Mouse (Mus musculus): ENCODE measurements around the gene Mfsd14a. TPM values are rescaled to one million over a fixed set of nuclear protein-coding genes. Genes with fewer than 3 reads are reported as not detected.

The Mfsd14a gene
- total RNA-seq, 4 experiments from 2014 or later, result 55.4 to 62.1 (median 59.8) TPM

DNA sequence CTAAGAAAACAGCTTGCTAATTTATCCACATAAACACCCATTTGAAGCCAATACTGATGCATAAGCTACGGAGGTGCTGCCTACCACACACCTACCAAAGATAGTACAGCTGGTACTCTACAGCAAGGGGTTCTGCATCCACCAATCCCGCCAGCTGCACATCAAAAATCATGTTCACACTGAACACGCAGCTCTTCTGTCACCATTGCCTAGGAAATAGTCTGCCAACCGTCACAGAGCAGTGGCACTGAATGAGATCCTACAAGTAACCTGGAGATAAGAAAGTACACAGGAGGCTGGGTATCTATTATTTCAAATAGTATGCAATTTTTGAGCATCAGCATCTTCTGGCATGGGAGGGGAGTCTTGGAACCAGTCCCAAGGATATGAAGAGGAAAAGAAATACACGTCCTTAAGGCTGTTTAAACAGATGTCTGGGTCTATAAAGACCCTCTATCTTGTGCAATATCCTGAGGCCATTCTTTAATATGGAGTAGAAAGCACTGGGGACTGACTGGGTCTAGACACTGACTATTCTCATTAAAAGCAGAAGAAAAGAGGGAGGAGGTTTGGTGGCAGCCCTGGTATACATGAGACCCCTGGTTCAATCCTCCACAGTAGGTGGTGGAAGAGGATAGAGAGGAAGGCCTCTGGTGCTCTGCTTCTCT, 9.1 kb downstream of the Mfsd14a start:
- DNase-seq (ENCODE audit: low spot score in 2 of 2), result no peak

DNA sequence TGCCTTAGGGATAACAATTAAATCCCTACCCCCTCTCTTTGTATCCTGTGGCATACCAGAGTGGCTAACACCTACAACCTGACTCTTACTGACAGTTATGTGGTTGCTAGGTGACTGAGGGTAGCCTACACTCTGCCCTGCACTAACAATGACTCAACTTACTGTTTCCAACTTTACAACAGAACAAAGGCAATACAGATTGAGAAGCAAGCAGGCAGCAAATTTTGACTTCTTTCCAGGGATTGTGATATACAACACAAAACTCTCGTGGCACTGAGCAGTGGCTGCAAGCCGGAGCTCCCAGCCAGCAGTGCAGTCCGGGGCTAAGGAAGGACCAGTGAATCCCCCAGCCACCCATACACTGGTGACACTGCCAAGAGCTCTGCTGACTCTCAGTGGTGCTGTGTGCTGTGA, 10.4 kb downstream of the Mfsd14a start:
- no peak for DNase-seq (ENCODE audit: low spot score in 2 of 2)

DNA sequence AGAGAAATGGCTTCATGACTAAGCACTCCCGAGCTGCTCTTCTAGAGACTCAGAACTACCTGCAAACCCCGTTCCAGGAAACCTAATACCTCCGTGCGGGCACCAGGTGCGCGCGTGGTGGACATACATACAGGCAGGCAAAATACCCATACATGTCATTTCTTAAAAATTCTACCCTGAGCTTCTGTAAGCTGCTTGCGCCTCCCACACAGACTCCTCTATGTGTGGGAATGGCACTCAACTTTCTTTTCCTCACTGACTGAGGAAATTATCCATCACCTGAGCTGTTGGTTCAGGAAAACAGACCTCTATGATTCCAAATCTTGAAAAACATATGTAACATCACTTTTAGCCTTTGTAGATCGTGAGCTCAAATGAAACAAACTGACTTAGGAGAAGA, 11.8 kb downstream of the Mfsd14a start:
- no peak for DNase-seq (ENCODE audit: low spot score in 2 of 2)

DNA sequence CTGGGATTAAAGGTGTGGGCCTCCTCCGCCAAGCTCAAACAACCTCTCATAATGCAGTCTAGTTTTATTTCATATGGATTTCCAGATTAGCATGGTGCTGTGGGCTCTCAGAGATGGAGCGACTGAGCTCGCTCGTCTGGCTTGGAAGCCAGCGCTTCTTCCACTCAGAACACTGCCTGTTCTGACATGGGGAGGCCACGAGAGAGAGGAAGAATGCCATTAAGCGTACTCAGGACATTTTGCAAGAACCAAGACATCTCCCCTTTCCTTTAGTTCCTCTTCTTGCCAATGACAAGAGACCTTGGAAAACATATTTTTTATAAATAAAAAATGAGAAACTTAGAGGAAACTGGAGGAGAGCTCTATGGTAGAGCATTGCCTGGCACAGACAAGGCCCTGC, 13.7 kb downstream of the Mfsd14a start:
- no peak for DNase-seq (ENCODE audit: low spot score in 2 of 2)

DNA sequence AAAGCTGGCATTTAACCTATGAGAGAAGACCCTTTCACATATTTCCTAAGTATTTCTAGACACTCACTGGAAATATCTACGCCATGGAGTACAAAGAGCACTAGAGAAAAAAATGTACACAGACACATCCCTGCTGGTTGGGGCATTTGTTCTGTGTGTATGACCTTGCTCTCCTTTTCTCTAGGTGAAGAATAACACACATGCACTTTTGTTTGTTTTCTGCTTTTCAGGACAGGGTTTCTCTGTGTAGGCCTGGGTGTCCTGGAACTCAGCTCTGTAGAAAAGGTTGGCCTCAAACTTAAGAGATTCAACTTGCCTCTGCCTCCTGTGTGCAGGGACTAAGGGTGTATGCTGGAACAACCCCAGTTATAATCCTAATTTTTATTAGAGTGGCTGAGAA, 16.1 kb downstream of the Mfsd14a start:
- DNase-seq (ENCODE audit: low spot score in 2 of 2), result no peak

DNA sequence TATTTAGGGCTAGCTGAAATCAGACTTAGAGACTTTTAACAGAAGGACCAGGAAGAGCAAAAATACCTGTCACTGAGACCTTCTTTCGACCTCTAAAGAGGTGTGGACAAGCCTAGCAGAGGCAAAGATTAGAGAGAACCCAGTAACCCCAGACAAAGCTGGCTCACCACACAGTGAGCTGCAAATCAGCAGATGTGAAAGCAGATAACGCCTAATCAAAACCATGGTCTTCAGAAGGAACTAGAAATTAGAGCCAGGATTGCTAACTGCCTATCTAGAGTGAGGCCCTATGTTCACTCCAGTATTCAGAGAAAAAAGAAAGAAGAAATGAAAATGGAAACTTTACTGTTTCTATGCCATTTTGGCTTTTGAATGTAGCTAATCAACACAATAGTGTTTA, 20.1 kb downstream of the Mfsd14a start:
- no peak for DNase-seq (ENCODE audit: low spot score in 2 of 2)

DNA sequence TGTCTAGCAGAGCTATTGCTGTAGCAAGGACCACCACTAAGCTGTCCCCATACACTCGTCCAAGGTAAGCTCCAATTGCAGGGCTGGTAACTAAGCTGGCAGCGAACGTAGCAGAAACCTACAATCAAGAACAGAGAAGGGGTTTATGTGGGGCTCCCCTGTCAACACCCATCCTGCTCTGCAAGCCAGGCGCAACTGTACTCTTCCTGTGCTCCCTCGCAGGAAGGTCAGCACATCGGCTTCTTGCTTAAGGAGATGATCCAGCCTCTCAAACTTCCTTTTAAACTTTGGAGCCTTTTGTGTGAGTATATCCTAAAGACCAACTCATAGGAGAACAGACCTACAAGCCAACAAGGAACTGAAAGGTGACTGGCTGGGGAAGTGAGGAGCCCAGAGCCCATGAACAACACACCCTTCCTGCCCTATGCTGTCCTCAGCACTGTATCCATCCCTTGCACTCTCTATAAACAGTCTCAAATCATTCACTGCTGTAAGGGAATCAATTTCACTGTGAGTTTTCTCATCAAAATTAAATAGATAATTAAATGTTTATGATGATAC, 20.6 kb downstream of the Mfsd14a start:
- DNase-seq (ENCODE audit: low spot score in 2 of 2), result no peak

DNA sequence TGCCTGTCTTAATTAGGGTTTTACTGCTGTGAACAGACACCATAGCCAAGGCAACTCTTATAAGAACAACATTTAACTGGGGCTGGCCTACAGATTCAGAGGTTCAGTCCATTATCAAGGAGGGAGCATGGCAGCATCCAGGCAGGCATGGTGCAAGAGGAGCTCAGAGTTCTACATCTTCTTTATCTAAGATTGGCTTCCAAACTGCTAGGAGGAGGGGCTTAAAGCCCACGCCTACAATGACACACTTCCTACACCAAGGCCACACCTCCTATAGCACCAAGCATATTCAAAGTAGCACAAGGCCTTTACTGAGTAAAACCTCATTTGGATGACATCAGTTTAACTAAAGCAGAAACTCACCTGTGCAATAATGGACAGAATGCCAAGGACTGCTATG, 22.5 kb downstream of the Mfsd14a start:
- DNase-seq (ENCODE audit: low spot score in 2 of 2), result no peak

DNA sequence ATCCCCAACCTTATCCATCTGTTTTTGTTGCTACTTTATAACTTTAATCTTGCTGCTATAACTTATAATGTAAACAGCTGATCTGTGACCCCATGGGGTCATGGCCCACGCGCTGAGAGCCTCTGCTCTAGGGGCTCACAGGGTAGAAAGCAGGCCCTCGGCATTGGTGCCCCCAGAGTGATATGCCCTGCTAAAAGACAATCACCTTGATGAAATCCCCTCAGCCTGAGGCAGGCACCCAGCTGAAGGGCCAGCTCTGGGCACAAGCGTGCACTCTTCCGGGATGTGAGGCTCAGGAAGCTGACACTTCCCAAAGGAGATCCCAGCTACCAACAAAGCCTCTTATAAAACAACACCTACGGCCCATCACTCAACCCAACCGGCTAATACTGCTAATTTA, 23.9 kb downstream of the Mfsd14a start:
- DNase-seq (ENCODE audit: low spot score in 2 of 2), result no peak

DNA sequence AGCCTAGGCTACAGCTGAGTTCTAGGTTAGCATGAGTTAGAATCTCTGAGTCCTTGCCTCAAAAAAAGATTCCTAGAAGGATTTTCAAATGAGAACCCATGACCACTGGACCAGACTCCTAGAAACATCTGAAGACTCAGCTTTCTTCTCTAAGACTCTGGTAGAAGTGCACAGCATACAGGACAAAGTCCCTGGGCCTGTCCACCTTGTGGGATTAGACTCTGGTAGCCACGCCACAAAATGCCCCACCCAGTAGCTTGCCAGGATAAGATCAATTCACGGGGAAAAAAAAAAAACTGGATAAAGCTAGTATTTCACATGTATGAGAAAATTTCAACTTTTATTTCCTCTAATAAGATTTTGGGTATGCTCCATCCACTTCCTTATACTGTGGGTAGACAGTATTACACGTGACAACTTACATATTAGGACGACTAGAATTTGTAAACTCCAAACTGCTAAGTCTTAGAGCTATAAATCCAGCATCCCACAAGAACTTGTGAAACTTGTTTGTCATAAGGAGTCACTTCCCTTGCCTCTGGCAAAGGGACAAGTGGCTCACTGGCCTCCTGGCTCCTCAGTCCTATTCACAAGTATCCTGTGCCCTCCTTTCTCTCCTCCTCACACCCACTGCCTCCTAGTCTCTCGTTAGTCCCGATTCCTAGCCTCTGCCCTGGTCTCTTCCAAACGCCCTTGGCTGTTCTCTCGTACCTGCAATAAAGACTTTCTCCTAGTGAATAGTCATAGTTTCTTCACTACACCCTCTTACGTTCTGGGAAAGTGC, 24.6 kb downstream of the Mfsd14a start:
- DNase-seq (ENCODE audit: low spot score in 2 of 2), result no peak

DNA sequence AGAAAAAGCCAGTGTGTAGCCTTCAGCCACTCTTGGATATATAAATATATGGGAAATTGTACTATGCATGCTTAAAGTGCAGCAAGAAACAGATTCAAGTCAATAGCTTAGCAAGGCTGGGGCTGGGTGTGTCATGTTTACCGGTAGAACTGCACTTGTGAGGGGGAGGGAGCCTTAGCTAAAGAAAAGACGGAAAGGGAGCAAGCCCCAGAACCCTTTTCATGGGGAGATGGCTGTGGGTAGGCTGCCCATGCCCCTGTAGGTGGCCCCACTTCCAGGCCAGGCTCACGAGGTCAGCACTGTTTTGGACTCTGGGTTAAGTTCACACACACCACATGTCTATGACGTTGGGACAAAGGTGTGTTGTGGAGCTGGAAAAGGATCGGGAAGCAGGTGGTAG, 26.7 kb downstream of the Mfsd14a start:
- no peak for DNase-seq (ENCODE audit: low spot score in 2 of 2)

DNA sequence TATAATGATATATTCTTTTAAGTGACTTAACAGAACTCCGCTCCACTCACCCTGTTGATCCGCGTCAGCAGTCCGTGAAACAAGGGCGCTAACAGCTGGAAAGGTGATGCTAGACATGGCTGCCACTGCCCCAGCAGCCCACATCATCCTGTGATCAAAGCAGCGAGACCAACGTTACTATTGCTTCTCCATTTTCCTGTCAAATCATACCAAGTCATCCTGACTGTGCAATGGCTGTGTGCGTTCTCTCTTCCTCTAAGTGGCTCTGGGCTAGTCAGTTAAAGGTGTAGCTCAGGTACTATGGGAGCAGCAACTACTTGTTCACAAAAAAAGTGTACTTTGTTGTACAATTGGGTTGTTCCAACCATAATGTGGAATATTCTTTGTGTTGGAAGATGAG, 27.6 kb downstream of the Mfsd14a start:
- no peak for DNase-seq (ENCODE audit: low spot score in 2 of 2)

DNA sequence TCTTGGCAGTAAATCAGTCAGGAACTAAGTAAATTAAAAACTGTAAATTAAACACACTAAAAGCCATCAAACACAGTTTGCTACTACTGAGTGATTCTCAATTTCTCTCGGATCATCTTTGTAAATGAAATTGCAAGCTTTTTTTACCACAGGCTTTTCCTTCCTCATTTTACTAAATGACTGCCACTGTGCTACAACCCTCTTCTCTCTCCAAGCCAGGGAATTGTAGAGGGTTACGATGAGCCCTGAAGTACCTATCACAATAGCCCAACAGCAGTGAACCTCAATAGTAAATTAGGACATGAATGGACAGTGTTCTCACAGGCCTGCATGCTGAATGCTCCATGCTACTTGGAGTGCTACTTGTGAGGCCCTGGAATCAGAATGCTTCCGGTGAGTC, 28.4 kb downstream of the Mfsd14a start:
- no peak for DNase-seq (ENCODE audit: low spot score in 2 of 2)

DNA sequence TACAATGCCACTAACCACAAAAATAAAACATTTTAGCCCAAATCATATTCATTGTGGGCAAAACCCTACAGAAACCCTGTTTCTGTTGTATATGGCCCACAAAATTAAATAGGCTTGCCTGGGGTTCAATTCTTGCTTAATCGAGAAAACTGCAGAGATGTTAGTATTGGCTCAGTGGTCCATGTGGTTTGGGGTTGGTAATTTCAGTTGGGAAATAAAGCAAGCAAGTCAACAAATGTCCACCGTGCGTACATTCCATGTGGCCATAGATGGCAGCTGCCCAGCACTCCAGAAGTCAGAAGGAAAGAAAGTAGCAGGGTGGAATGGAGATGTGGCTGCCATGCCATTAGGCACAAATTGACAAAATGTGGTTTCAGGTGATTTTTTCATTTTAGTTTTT, 29.5 kb downstream of the Mfsd14a start:
- DNase-seq (ENCODE audit: low spot score in 2 of 2), result no peak

DNA sequence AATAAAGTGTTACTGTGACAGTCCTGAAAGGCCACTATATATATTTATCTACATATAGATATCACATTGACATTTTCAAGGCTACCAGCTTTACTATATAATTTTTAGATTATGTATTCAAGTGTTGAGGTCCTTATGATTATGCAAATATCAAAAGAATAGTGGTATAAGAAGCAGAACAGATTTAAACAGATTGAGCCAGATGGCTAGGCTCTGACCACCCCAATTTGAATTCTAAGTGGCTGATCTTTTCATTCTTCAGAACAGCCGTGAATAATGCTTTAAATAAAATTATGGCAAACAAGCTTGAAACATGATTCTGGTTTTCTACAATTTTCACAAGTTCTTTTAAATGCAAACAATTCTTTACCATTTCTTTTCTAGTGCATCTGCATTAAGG, 31.0 kb downstream of the Mfsd14a start:
- DNase-seq (ENCODE audit: low spot score in 2 of 2), result no peak

DNA sequence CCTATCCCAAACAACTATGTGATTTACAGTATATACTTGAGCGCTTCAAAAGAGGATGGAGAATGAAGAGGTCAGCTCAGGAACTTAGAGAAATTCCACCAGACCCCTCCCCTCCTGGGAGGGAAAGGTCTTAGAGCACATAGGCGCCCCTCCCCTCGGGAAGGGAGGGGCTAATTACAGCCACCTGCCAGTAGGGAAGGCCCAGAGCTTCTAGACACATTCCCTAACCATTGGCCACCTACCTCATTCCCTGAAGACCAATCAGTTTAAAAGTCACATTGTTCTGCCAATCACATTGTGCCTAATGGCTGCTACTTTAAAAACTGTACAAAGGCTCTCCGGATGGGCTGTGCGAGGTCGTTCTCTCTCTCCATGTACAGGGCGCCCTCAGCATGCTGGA, 39.8 kb downstream of the Mfsd14a start:
- no peak for DNase-seq (ENCODE audit: low spot score in 2 of 2)

DNA sequence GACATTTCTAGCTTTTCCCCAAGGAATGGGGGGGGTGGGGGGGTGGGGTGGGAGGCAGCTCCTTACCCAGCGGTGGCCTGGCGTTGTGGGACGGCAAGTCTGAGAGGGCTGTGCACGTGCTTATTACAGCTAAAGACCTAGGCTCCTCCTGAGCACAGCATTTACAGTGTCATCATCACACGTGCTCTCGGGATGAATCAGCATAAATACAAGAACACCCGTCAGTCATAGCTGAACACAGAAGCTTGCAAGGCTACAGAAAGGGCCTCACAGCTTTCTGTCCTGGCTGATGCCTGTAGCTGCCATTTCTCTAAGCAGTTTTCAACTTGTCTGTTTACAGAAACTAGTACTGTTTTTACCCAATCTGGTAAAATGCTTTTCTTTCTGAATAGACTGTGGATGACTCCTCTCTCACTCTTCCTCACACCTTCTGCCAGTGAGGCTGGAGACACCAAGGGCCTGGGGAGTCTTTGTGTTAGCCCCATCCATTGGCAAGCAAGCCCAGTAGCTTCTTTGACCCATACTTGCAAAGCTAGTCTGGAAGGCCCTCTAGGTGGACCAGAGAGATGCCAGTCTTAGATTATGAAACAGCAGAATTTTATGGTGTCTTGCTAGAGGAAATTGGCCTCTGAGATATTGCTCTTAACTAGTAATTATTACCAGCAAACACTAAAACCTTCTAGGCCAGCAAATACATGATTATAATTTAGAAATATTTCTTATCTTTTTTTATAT, 41.7 kb downstream of the Mfsd14a start:
- DNase-seq (ENCODE audit: low spot score in 2 of 2), result no peak

DNA sequence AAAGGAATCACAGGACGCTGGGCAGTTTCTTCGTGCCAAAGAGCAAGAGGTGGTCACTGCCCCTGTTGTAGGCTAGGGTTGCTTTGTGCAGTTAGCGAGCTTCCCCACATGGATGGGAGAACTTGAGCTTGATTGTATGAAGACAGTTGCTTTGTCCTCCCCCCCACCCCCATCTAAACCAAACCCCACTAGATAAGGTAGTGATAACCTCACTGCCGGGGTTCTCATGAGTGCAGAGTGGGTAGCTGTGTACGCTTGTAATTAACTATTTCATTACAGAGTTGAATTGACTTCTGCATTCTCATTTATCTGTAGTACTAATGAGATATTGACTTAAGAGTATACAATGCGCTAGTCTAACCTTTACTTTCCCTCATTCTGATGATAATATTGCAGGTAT, 43.6 kb downstream of the Mfsd14a start:
- DNase-seq (ENCODE audit: low spot score in 2 of 2), result no peak

DNA sequence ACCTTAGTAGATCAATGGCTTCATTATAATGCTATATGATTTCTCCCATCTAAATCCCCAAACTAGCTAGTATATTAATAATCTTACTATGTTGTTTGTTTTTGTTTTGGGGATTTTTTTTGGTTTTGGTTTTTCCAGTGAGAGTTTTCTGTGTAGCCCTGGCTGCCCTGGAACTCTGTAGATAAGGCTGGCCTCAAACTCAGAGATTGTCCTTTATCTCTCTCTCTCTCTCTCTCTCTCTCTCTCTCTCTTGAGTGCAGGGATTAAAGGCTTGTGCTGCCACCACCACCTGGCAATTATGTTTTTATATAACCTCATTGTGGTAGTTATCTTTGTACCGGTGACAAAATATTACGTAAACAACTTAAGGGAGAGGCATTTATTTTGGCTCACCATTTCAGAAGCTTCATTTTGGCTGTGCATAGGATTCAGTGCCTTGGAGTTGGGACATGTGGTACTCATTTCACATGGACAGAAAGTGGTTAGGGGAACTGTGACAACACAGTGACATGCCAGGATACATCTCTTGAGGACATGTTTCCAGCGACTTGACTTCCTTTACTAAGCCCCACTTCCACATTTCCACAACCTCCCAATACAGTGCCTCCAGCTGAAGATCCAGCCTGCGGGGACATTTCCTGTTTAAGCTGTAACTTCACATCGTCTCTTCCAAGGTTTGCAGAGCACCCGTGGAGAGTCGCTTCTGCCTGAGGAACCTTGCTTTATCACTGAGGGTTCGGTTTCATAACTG, 47.0 kb downstream of the Mfsd14a start:
- no peak for DNase-seq (ENCODE audit: low spot score in 2 of 2)

DNA sequence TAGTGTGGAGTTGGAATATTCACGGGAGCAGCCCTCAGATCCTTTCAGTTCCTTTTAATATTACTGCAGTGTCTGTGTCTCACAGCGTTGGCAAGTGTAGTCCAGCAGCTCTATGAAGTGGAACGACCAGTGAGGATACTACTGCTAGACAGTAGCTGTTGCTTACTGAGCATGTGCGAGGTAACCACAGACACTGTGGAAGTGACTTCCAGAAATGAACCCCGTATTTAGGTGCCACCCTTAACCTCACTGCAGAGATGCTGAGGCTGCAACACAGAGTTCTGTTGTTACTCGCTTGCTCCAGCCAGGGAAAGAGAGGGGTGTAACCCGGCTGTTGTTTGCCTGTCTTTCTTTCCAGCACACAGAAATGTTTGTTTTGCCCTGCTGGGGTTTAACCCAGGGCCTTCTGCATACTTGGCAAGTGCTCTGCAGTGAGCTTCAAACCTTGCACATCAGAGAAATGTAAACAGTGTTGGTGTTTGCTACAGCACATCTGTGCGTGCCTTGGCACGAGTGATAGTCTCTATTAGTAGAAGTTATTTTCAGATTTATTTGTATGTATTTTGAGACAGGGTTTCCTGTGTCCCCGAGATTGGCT, 48.1 kb downstream of the Mfsd14a start, which contains the start of gene Trmt13:
Gene Trmt13, minus strand, starts transcription at position 293 of the 598 bp plus-strand sequence.
- peak; percentile 48 to 50 for DNase-seq (ENCODE audit: low spot score in 2 of 2)

DNA sequence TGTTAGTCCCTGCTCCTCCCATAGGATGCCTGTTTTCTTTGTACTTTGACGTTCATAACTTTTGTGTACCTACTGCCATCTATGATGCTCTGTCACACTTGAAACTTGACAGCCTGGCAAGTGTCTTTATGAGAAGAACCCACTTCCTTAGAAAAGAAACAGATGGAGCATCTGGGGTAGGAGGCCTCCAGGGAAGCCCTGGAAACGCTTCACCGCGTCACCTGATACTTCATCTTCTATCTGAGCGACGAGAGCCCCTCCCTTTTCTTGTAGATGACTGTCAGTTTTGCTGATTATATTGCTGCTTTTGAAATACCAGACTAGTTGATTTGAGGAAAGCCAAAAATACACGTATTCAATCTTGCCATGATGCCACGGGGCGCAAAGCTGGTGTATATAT, 57.9 kb downstream of the Mfsd14a start:
- no peak for DNase-seq (ENCODE audit: low spot score in 2 of 2)

All from layer of hippocampus, adult 8-10 months (tissue).